Mouse (Mus musculus) heart, embryonic 10.5 days (tissue): ENCODE measurements at regions not wholly inside any gene's neighbourhood (a gene's known extent, or its start where the extent isn't known, plus 50 kb on each side); places are given as distances from the start of the nearest gene placed in this dataset.

Experiments used
- DNase-seq: peaks from one replicate; pipeline ENCODE4 v3.0.0-alpha.2; 2017; ENCODE audit warnings: low spot score
- H3K27ac ChIP-seq: fragments of 300-500 bp; sonication (generic); 2 replicates; pipeline ENCODE4 v1.5.1; 2016; ENCODE audit warnings: mild to moderate bottlenecking
- H3K27me3 ChIP-seq: fragments of 300-500 bp; sonication (generic); 2 replicates; pipeline ENCODE4 v1.6.1; 2016; ENCODE audit warnings: mild to moderate bottlenecking; ENCODE audit not compliant: poor library complexity, insufficient read depth, severe bottlenecking
- H3K36me3 ChIP-seq: fragments of 300-500 bp; sonication (generic); 2 replicates; pipeline ENCODE4 v1.6.1; 2016; ENCODE audit warnings: mild to moderate bottlenecking, moderate library complexity
- H3K4me1 ChIP-seq: fragments of 300-500 bp; sonication (generic); 2 replicates; pipeline ENCODE4 v1.6.1; 2016; ENCODE audit warnings: mild to moderate bottlenecking
- H3K4me3 ChIP-seq: fragments of 300-500 bp; sonication (generic); 2 replicates; pipeline ENCODE4 v1.5.1; 2016; ENCODE audit warnings: mild to moderate bottlenecking, moderate library complexity
- H3K9me3 ChIP-seq: fragments of 300-500 bp; sonication (generic); 2 replicates; pipeline ENCODE4 v1.6.1; 2016; ENCODE audit warnings: mild to moderate bottlenecking, moderate library complexity
- WGBS: fragments of 180-500 bp; shearing (Covaris S2); methylation state at CpG from one replicate; pipeline ENCODE4 v1.1.7; 2016; 5-methylcytosine and 5-hydroxymethylcytosine counted together

GRCm38 (mm10) chr1:186347413-186348147 lies 230.5 kb upstream of the Lyplal1 start:
- Histone ChIP-seq H3K36me3 (no peaks in the 10 kb centered on the region), H3K27ac (no peak overlapping the region), H3K27me3 (peaks cover 9% of the 10 kb centered on the region; the same call in 1 of the 2 replicates), H3K4me1 (0 out of 2 replicates have a peak, but pooled peaks cover 5% of the 10 kb centered on the region), H3K9me3 (no peaks in the 10 kb centered on the region), H3K4me3 (no peak overlapping the region)
- WGBS = 72% methylated on average over 14 of the region's 14 CpGs
- DNase-seq = no peak

GRCm38 (mm10) chr1:186345449-186345848 lies 228.3 kb upstream of the Lyplal1 start:
- WGBS = 76% methylated on average over 6 of the region's 6 CpGs
- Histone ChIP-seq H3K9me3 (no peaks in the 10 kb centered on the region), H3K27me3 (0 out of 2 replicates have a peak, but pooled peaks cover 9% of the 10 kb centered on the region), H3K4me3 (no peak overlapping the region), H3K4me1 (0 out of 2 replicates have a peak, but pooled peaks cover 5% of the 10 kb centered on the region), H3K27ac (no peak overlapping the region), H3K36me3 (no peaks in the 10 kb centered on the region)
- no peak for DNase-seq

GRCm38 (mm10) chr1:186342931-186343506 lies 225.9 kb upstream of the Lyplal1 start:
- no peak overlapping the region for H3K27ac ChIP-seq
- no peak for DNase-seq

GRCm38 (mm10) chr1:186342391-186342790 lies 225.3 kb upstream of the Lyplal1 start:
- Histone ChIP-seq H3K36me3 (no peaks in the 10 kb centered on the region), H3K27ac (no peak overlapping the region), H3K4me1 (0 out of 2 replicates have a peak, but pooled peaks cover 1% of the 10 kb centered on the region), H3K9me3 (no peaks in the 10 kb centered on the region), H3K27me3 (0 out of 2 replicates have a peak, but pooled peaks cover 9% of the 10 kb centered on the region), H3K4me3 (no peak overlapping the region)
- 73% methylated on average over 1 of the region's 1 CpGs for WGBS
- no peak for DNase-seq

More at GRCm38 (mm10) chr1:186342931-186343506, 225.9 kb upstream of the Lyplal1 start:
- no peaks in the 10 kb centered on the region for H3K36me3 ChIP-seq
- 0 out of 2 replicates have a peak, but pooled peaks cover 5% of the 10 kb centered on the region for H3K4me1 ChIP-seq
- 0 out of 2 replicates have a peak, but pooled peaks cover 9% of the 10 kb centered on the region for H3K27me3 ChIP-seq
- 64% methylated on average over 2 of the region's 2 CpGs for WGBS
- H3K9me3 ChIP-seq = no peaks in the 10 kb centered on the region
- no peak overlapping the region for H3K4me3 ChIP-seq

- WGBS = 84% methylated on average over 3 of the region's 3 CpGs
- H3K27ac ChIP-seq = no peak overlapping the region
- H3K36me3 ChIP-seq = no peaks in the 10 kb centered on the region
- no peaks in the 10 kb centered on the region for H3K9me3 ChIP-seq
- no peaks in the 10 kb centered on the region for H3K4me1 ChIP-seq
- DNase-seq = no peak
- no peak overlapping the region for H3K4me3 ChIP-seq
- H3K27me3 ChIP-seq = 0 out of 2 replicates have a peak, but pooled peaks cover 9% of the 10 kb centered on the region
Observed at GRCm38 (mm10) chr1:186341878-186342277, 224.8 kb upstream of the Lyplal1 start.

GRCm38 (mm10) chr1:186340701-186341100 lies 223.6 kb upstream of the Lyplal1 start:
- Histone ChIP-seq H3K27ac (no peak overlapping the region), H3K4me1 (no peaks in the 10 kb centered on the region), H3K36me3 (no peaks in the 10 kb centered on the region), H3K27me3 (0 out of 2 replicates have a peak, but pooled peaks cover 5% of the 10 kb centered on the region), H3K4me3 (no peak overlapping the region), H3K9me3 (no peaks in the 10 kb centered on the region)
- DNase-seq = no peak
- 75% methylated on average over 3 of the region's 3 CpGs for WGBS

GRCm38 (mm10) chr1:186317285-186317684 lies 200.2 kb upstream of the Lyplal1 start:
- Histone ChIP-seq H3K4me1 (peaks cover 11% of the 10 kb centered on the region), H3K36me3 (no peaks in the 10 kb centered on the region), H3K4me3 (no peak overlapping the region), H3K27ac (no peak overlapping the region), H3K9me3 (no peaks in the 10 kb centered on the region), H3K27me3 (no peaks in the 10 kb centered on the region)
- 87% methylated on average over 2 of the region's 2 CpGs for WGBS
- DNase-seq = no peak

- Histone ChIP-seq H3K9me3 (no peaks in the 10 kb centered on the region), H3K27me3 (no peaks in the 10 kb centered on the region), H3K36me3 (no peaks in the 10 kb centered on the region), H3K27ac (no peak overlapping the region), H3K4me3 (no peak overlapping the region), H3K4me1 (peaks cover 6% of the 10 kb centered on the region)
- WGBS = 81% methylated on average over 4 of the region's 4 CpGs
- no peak for DNase-seq
Observed at GRCm38 (mm10) chr1:186314180-186314579, 197.1 kb upstream of the Lyplal1 start.

GRCm38 (mm10) chr1:186312698-186313097 lies 195.6 kb upstream of the Lyplal1 start:
- H3K9me3 ChIP-seq = no peaks in the 10 kb centered on the region
- 81% methylated on average over 9 of the region's 9 CpGs for WGBS
- H3K27me3 ChIP-seq = no peaks in the 10 kb centered on the region
- no peak for DNase-seq
- H3K4me1 ChIP-seq = peaks cover 6% of the 10 kb centered on the region
- no peaks in the 10 kb centered on the region for H3K36me3 ChIP-seq
- H3K27ac ChIP-seq = peak overlapping the region; percentile 69; the same call in 1 of the 2 replicates
- H3K4me3 ChIP-seq = no peak overlapping the region

- H3K27ac ChIP-seq = no peak overlapping the region
- no peaks in the 10 kb centered on the region for H3K27me3 ChIP-seq
- 52% methylated on average over 7 of the region's 7 CpGs for WGBS
- H3K36me3 ChIP-seq = no peaks in the 10 kb centered on the region
- no peaks in the 10 kb centered on the region for H3K9me3 ChIP-seq
- H3K4me3 ChIP-seq = no peak overlapping the region
- DNase-seq = no peak
- H3K4me1 ChIP-seq = peaks cover 6% of the 10 kb centered on the region
Observed at GRCm38 (mm10) chr1:186312008-186312407, 194.9 kb upstream of the Lyplal1 start.

- no peaks in the 10 kb centered on the region for H3K36me3 ChIP-seq
- 63% methylated on average over 6 of the region's 6 CpGs for WGBS
- no peak for DNase-seq
- no peak overlapping the region for H3K27ac ChIP-seq
- no peak overlapping the region for H3K4me3 ChIP-seq
- no peaks in the 10 kb centered on the region for H3K9me3 ChIP-seq
- no peaks in the 10 kb centered on the region for H3K27me3 ChIP-seq
- H3K4me1 ChIP-seq = peaks cover 3% of the 10 kb centered on the region
Observed at GRCm38 (mm10) chr1:186307627-186308026, 190.5 kb upstream of the Lyplal1 start.

GRCm38 (mm10) chr1:186297464-186297863 lies 180.4 kb upstream of the Lyplal1 start:
- 83% methylated on average over 7 of the region's 7 CpGs for WGBS
- no peak overlapping the region for H3K27ac ChIP-seq
- DNase-seq = no peak
- H3K36me3 ChIP-seq = no peaks in the 10 kb centered on the region
- no peaks in the 10 kb centered on the region for H3K9me3 ChIP-seq
- no peak overlapping the region for H3K4me3 ChIP-seq
- H3K27me3 ChIP-seq = no peaks in the 10 kb centered on the region
- peaks cover 13% of the 10 kb centered on the region; the same call in 1 of the 2 replicates for H3K4me1 ChIP-seq

- no peak for DNase-seq
- H3K27ac ChIP-seq = no peak overlapping the region
- no peaks in the 10 kb centered on the region for H3K36me3 ChIP-seq
- no peaks in the 10 kb centered on the region for H3K27me3 ChIP-seq
- no peaks in the 10 kb centered on the region for H3K9me3 ChIP-seq
- peaks cover 13% of the 10 kb centered on the region; the same call in 1 of the 2 replicates for H3K4me1 ChIP-seq
- H3K4me3 ChIP-seq = no peak overlapping the region
- WGBS = 60% methylated on average over 2 of the region's 2 CpGs
Observed at GRCm38 (mm10) chr1:186295201-186295600, 178.1 kb upstream of the Lyplal1 start.
